Mouse (Mus musculus) ovary, postnatal 36 days (tissue): ENCODE results near the gene Dgke.
A peak's percentile ranks its signal among the peaks of the same experiment; 100 is the strongest.

Source experiments
- DNase-seq: peaks from one replicate; pipeline ENCODE4 v3.0.0; 2022; ENCODE audit warnings: low spot score, mixed read lengths

Gene Dgke

GRCm38 (mm10) chr11:89038496-89038895, 28.2 kb downstream of the Dgke start:
- no peak for DNase-seq

GRCm38 (mm10) chr11:89035552-89035951, 31.1 kb downstream of the Dgke start:
- DNase-seq, result no peak

- no peak for DNase-seq
Observed at GRCm38 (mm10) chr11:89034592-89034991, 32.1 kb downstream of the Dgke start.

- DNase-seq, result no peak
Observed at GRCm38 (mm10) chr11:89031189-89031588, 35.5 kb downstream of the Dgke start.

- no peak for DNase-seq
Observed at GRCm38 (mm10) chr11:89030552-89030951, 36.1 kb downstream of the Dgke start.

- no peak for DNase-seq
Observed at GRCm38 (mm10) chr11:89028871-89029405, 37.7 kb downstream of the Dgke start.

- no peak for DNase-seq
Observed at GRCm38 (mm10) chr11:89027955-89028361, 38.7 kb downstream of the Dgke start.

- no peak for DNase-seq
Observed at GRCm38 (mm10) chr11:89026117-89026516, 40.5 kb downstream of the Dgke start.

GRCm38 (mm10) chr11:89025603-89026002, 41.0 kb downstream of the Dgke start:
- no peak for DNase-seq

GRCm38 (mm10) chr11:89024181-89024881, 42.3 kb downstream of the Dgke start:
- DNase-seq, result peak; percentile 66

GRCm38 (mm10) chr11:89023477-89023876, 43.2 kb downstream of the Dgke start:
- DNase-seq, result no peak

- no peak for DNase-seq
Observed at GRCm38 (mm10) chr11:89022120-89022731, 44.4 kb downstream of the Dgke start.

GRCm38 (mm10) chr11:89021687-89022086, 45.0 kb downstream of the Dgke start:
- DNase-seq, result peak; percentile 42

GRCm38 (mm10) chr11:89020681-89021305, 45.9 kb downstream of the Dgke start:
- DNase-seq, result no peak

GRCm38 (mm10) chr11:89017514-89018182, 49.0 kb downstream of the Dgke start:
- no peak for DNase-seq

GRCm38 (mm10) chr11:89012241-89012640, 54.4 kb downstream of the Dgke start:
- no peak for DNase-seq

- no peak for DNase-seq
Observed at GRCm38 (mm10) chr11:89009496-89009895, 57.2 kb downstream of the Dgke start.

- no peak for DNase-seq
Observed at GRCm38 (mm10) chr11:89009066-89009465, 57.6 kb downstream of the Dgke start.

- DNase-seq, result no peak
Observed at GRCm38 (mm10) chr11:89007582-89007981, 59.1 kb downstream of the Dgke start.

GRCm38 (mm10) chr11:89006404-89006803, 60.2 kb downstream of the Dgke start:
- no peak for DNase-seq

GRCm38 (mm10) chr11:89005473-89005872, 61.2 kb downstream of the Dgke start:
- no peak for DNase-seq

- DNase-seq, result peak; percentile 24
Observed at GRCm38 (mm10) chr11:89003726-89004125, 62.9 kb downstream of the Dgke start.
